Mouse (Mus musculus): ENCODE results near the gene Csgalnact2. TPM values are rescaled to one million over a fixed set of nuclear protein-coding genes. Genes with fewer than 3 reads are reported as not detected.

Csgalnact2 gene
- polyA plus RNA-seq, 1 experiment from 2014 or later, result 9.3 TPM

GRCm38 (mm10) chr6:118074151-118074550, 64.8 kb downstream of the Csgalnact2 start:
- no peak overlapping the region for H3K4me2 ChIP-seq (ENCODE audit: low read depth, low read length, severe bottlenecking)
- H3K4me1 ChIP-seq (replicated peaks; ENCODE audit: control insufficient read depth, insufficient read depth, low read length), result no peaks in the 10 kb centered on the region
- DNase-seq (ENCODE audit: low spot score) (peak; percentile 38), ATAC-seq (replicated peaks; ENCODE audit: low FRiP score) (no peak)
- H3K4me3 ChIP-seq (ENCODE audit: low read depth, low read length), result no peak overlapping the region
- no peaks in the 10 kb centered on the region for H3K27me3 ChIP-seq (ENCODE audit: control insufficient read depth, insufficient read depth, low read length)
- H3K27ac ChIP-seq (ENCODE audit: low read depth, low read length), result no peak overlapping the region
- H3K9ac ChIP-seq (ENCODE audit: low read length), result no peak overlapping the region
- no peaks in the 10 kb centered on the region for H3K9me3 ChIP-seq (ENCODE audit: control insufficient read depth, low read length)
- H3K36me3 ChIP-seq (ENCODE audit: control insufficient read depth, insufficient read depth, low read length), result no peaks in the 10 kb centered on the region
- WGBS, result 68% methylated on average over 3 of the region's 3 CpGs

DNA sequence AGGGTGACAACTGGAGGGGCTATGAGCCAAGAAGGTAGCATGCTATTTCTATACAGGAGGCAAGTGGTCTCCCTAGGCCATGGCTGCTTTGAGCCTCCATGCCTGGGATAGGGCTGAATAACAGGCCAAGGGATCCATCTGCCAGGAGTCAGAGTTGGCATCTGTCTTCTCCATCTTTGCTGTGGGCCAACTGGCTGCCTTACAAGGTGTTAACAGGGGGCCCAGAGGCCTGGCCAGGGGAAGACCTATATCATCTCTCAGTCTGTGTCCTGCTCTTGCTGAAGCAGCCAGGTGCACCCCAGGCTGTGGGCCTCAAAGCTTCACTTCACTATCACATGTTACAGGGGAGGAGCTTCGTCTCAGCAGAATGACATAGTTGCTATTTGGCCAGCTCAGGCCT, 66.8 kb downstream of the Csgalnact2 start:
- Histone ChIP-seq H3K27ac (ENCODE audit: low read depth, low read length) (no peak overlapping the region), H3K9me3 (ENCODE audit: control insufficient read depth, low read length) (no peaks in the 10 kb centered on the region), H3K4me2 (ENCODE audit: low read depth, low read length, severe bottlenecking) (no peak overlapping the region), H3K36me3 (ENCODE audit: control insufficient read depth, insufficient read depth, low read length) (no peaks in the 10 kb centered on the region), H3K4me3 (ENCODE audit: low read depth, low read length) (no peak overlapping the region), H3K9ac (ENCODE audit: low read length) (no peak overlapping the region), H3K27me3 (ENCODE audit: control insufficient read depth, insufficient read depth, low read length) (no peaks in the 10 kb centered on the region), H3K4me1 (replicated peaks; ENCODE audit: control insufficient read depth, insufficient read depth, low read length) (no peaks in the 10 kb centered on the region)
- DNase-seq (ENCODE audit: low spot score) (peak; percentile 38), ATAC-seq (replicated peaks; ENCODE audit: low FRiP score) (no peak)
- WGBS, result 65% methylated on average over 1 of the region's 1 CpGs

- no peak for ATAC-seq (replicated peaks; ENCODE audit: low FRiP score)
Observed at GRCm38 (mm10) chr6:118071416-118071815, 67.5 kb downstream of the Csgalnact2 start.

GRCm38 (mm10) chr6:118071013-118071350, 68.0 kb downstream of the Csgalnact2 start:
- Histone ChIP-seq H3K27ac (ENCODE audit: low read depth, low read length) (no peak overlapping the region), H3K4me2 (ENCODE audit: low read depth, low read length, severe bottlenecking) (no peak overlapping the region), H3K4me3 (ENCODE audit: low read depth, low read length) (no peak overlapping the region), H3K27me3 (ENCODE audit: control insufficient read depth, insufficient read depth, low read length) (peaks cover 3% of the 10 kb centered on the region; the same call in 1 of the 2 replicates), H3K9me3 (ENCODE audit: control insufficient read depth, low read length) (no peaks in the 10 kb centered on the region), H3K4me1 (replicated peaks; ENCODE audit: control insufficient read depth, insufficient read depth, low read length) (peaks cover 2% of the 10 kb centered on the region; the same call in 1 of the 2 replicates), H3K36me3 (ENCODE audit: control insufficient read depth, insufficient read depth, low read length) (no peaks in the 10 kb centered on the region), H3K9ac (ENCODE audit: low read length) (no peak overlapping the region)
- WGBS, result 89% methylated on average over 4 of the region's 4 CpGs
- ATAC-seq (replicated peaks; ENCODE audit: low FRiP score), result no peak
- DNase-seq (ENCODE audit: low spot score), result peak; percentile 35

More at GRCm38 (mm10) chr6:118071416-118071815, 67.5 kb downstream of the Csgalnact2 start:
- H3K9me3 ChIP-seq (ENCODE audit: control insufficient read depth, low read length), result no peaks in the 10 kb centered on the region
- no peak overlapping the region for H3K4me2 ChIP-seq (ENCODE audit: low read depth, low read length, severe bottlenecking)
- WGBS, result 78% methylated on average over 3 of the region's 3 CpGs
- H3K27ac ChIP-seq (ENCODE audit: low read depth, low read length), result no peak overlapping the region
- no peaks in the 10 kb centered on the region for H3K27me3 ChIP-seq (ENCODE audit: control insufficient read depth, insufficient read depth, low read length)
- no peaks in the 10 kb centered on the region; the same call in 1 of the 2 replicates for H3K4me1 ChIP-seq (replicated peaks; ENCODE audit: control insufficient read depth, insufficient read depth, low read length)
- DNase-seq (ENCODE audit: low spot score), result no peak
- no peak overlapping the region for H3K4me3 ChIP-seq (ENCODE audit: low read depth, low read length)
- no peaks in the 10 kb centered on the region for H3K36me3 ChIP-seq (ENCODE audit: control insufficient read depth, insufficient read depth, low read length)
- no peak overlapping the region for H3K9ac ChIP-seq (ENCODE audit: low read length)

- no peak overlapping the region for H3K4me3 ChIP-seq (ENCODE audit: low read depth, low read length)
- peaks cover 3% of the 10 kb centered on the region; the same call in 1 of the 2 replicates for H3K27me3 ChIP-seq (ENCODE audit: control insufficient read depth, insufficient read depth, low read length)
- H3K4me1 ChIP-seq (replicated peaks; ENCODE audit: control insufficient read depth, insufficient read depth, low read length), result peaks cover 5% of the 10 kb centered on the region; the same call in 1 of the 2 replicates
- H3K27ac ChIP-seq (ENCODE audit: low read depth, low read length), result no peak overlapping the region
- DNase-seq (ENCODE audit: low spot score) (peak; percentile 37), ATAC-seq (replicated peaks; ENCODE audit: low FRiP score) (no peak)
- H3K9me3 ChIP-seq (ENCODE audit: control insufficient read depth, low read length), result no peaks in the 10 kb centered on the region
- no peak overlapping the region for H3K4me2 ChIP-seq (ENCODE audit: low read depth, low read length, severe bottlenecking)
- H3K36me3 ChIP-seq (ENCODE audit: control insufficient read depth, insufficient read depth, low read length), result no peaks in the 10 kb centered on the region
- H3K9ac ChIP-seq (ENCODE audit: low read length), result no peak overlapping the region
- WGBS, result 81% methylated on average over 5 of the region's 5 CpGs
Observed at GRCm38 (mm10) chr6:118070321-118071012, 68.5 kb downstream of the Csgalnact2 start.

- H3K9me3 ChIP-seq (ENCODE audit: control insufficient read depth, low read length), result no peaks in the 10 kb centered on the region
- no peak for ATAC-seq (replicated peaks; ENCODE audit: low FRiP score)
- H3K4me1 ChIP-seq (replicated peaks; ENCODE audit: control insufficient read depth, insufficient read depth, low read length), result peaks cover 5% of the 10 kb centered on the region; the same call in 1 of the 2 replicates
- H3K36me3 ChIP-seq (ENCODE audit: control insufficient read depth, insufficient read depth, low read length), result no peaks in the 10 kb centered on the region
- no peak overlapping the region for H3K9ac ChIP-seq (ENCODE audit: low read length)
- 64% methylated on average over 7 of the region's 7 CpGs for WGBS
- no peak overlapping the region for H3K27ac ChIP-seq (ENCODE audit: low read depth, low read length)
- H3K4me3 ChIP-seq (ENCODE audit: low read depth, low read length), result no peak overlapping the region
- H3K4me2 ChIP-seq (ENCODE audit: low read depth, low read length, severe bottlenecking), result no peak overlapping the region
- H3K27me3 ChIP-seq (ENCODE audit: control insufficient read depth, insufficient read depth, low read length), result peaks cover 4% of the 10 kb centered on the region; the same call in 1 of the 2 replicates
- peak; percentile 42 for DNase-seq (ENCODE audit: low spot score)
Observed at GRCm38 (mm10) chr6:118067720-118068119, 71.2 kb downstream of the Csgalnact2 start.

GRCm38 (mm10) chr6:118066199-118067081, 72.5 kb downstream of the Csgalnact2 start:
- H3K27ac ChIP-seq (ENCODE audit: low read depth, low read length), result no peak overlapping the region
- WGBS, result 2% methylated on average over 40 of the region's 40 CpGs

DNA sequence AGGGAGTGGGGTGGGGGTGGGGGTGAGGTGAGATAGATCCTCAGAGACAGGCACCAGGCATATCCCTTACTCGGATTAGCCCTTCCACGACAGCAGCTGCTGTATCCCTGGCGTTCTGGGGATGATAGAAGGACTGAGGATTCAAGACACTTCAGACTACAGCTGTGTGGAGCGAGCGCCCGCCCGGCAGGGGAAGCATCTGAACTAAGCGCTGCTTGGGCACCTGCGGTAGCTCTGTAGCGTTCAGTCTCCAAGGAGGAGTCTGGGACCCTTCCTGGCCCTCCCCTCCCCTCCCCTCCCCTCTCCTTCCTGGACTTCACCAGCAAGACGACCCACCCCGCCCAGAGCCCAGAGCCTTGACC, 73.1 kb downstream of the Csgalnact2 start:
- H3K4me2 ChIP-seq (ENCODE audit: low read depth, low read length, severe bottlenecking), result peak overlapping the region; percentile 93
- 0% methylated on average over 12 of the region's 12 CpGs for WGBS
- H3K27me3 ChIP-seq (ENCODE audit: control insufficient read depth, insufficient read depth, low read length), result peaks cover 4% of the 10 kb centered on the region; the same call in 1 of the 2 replicates
- H3K4me1 ChIP-seq (replicated peaks; ENCODE audit: control insufficient read depth, insufficient read depth, low read length), result peaks cover 5% of the 10 kb centered on the region; the same call in 1 of the 2 replicates
- ATAC-seq (replicated peaks; ENCODE audit: low FRiP score), result peak; percentile 43
- peak overlapping the region; percentile 38 for H3K4me3 ChIP-seq (ENCODE audit: low read depth, low read length)
- no peak for DNase-seq (ENCODE audit: low spot score)
- H3K36me3 ChIP-seq (ENCODE audit: control insufficient read depth, insufficient read depth, low read length), result no peaks in the 10 kb centered on the region
- no peaks in the 10 kb centered on the region for H3K9me3 ChIP-seq (ENCODE audit: control insufficient read depth, low read length)
- H3K27ac ChIP-seq (ENCODE audit: low read depth, low read length), result no peak overlapping the region
- H3K9ac ChIP-seq (ENCODE audit: low read length), result peak overlapping the region; percentile 43

More at GRCm38 (mm10) chr6:118066199-118067081, 72.5 kb downstream of the Csgalnact2 start:
- H3K4me3 ChIP-seq (ENCODE audit: low read depth, low read length), result peak overlapping the region; percentile 38
- ATAC-seq (replicated peaks; ENCODE audit: low FRiP score) (peak; percentile 60), DNase-seq (ENCODE audit: low spot score) (peak; percentile 71)
- H3K36me3 ChIP-seq (ENCODE audit: control insufficient read depth, insufficient read depth, low read length), result no peaks in the 10 kb centered on the region
- H3K4me2 ChIP-seq (ENCODE audit: low read depth, low read length, severe bottlenecking), result peak overlapping the region; percentile 93
- H3K9me3 ChIP-seq (ENCODE audit: control insufficient read depth, low read length), result no peaks in the 10 kb centered on the region
- peak overlapping the region; percentile 43 for H3K9ac ChIP-seq (ENCODE audit: low read length)
- peaks cover 4% of the 10 kb centered on the region; the same call in 1 of the 2 replicates for H3K27me3 ChIP-seq (ENCODE audit: control insufficient read depth, insufficient read depth, low read length)
- peaks cover 5% of the 10 kb centered on the region; the same call in 1 of the 2 replicates for H3K4me1 ChIP-seq (replicated peaks; ENCODE audit: control insufficient read depth, insufficient read depth, low read length)

Measured in forebrain, embryonic 11.5 days (tissue).